Mouse (Mus musculus): Measurements from ENCODE around the gene Atp5l. TPM values are rescaled to one million over a fixed set of nuclear protein-coding genes. Genes with fewer than 3 reads are reported as not detected.
"Not testable (repeated sequence)": the region's sequence is repeated elsewhere in the genome, so short reads cannot be mapped to it uniquely, and the experiment has no call there.

Gene Atp5l
- total RNA-seq (2014; fragmentation: Nextera tagmentation) (68.9 and 73.1 TPM in 2 replicates), total RNA-seq (2017) (130 and 149 TPM in 2 replicates), polyA plus RNA-seq (2012) (32.8 and 41.5 TPM in 2 replicates)

- peak; percentile 72 for DNase-seq (ENCODE audit: low spot score)
- H3K27me3 ChIP-seq (ENCODE audit: insufficient read depth, low read length) = no peaks in the 10 kb centered on the region
- no peaks in the 10 kb centered on the region for H3K9me3 ChIP-seq (replicated peaks)
- ATAC-seq (ENCODE audit: extremely low read depth, insufficient number of reproducible peaks, low FRiP score, poor library complexity, severe bottlenecking) = peak; percentile 55; the same call in 1 of the 2 replicates
- peak within 1 kb of the TSS; percentile 99 for H3K4me3 ChIP-seq (ENCODE audit: low read depth, low read length)
- peaks cover 30% of the 10 kb centered on the region for H3K36me3 ChIP-seq (replicated peaks)
- peaks cover 20% of the 10 kb centered on the region; the same call in 1 of the 2 replicates for H3K4me1 ChIP-seq (ENCODE audit: insufficient read depth, low read depth, low read length)
- TF ChIP-seq CTCF (IDR thresholded peaks at IDR 0.05; ENCODE audit: low read depth, low read length) = no peak
- TF ChIP-seq GATA1 (IDR thresholded peaks at IDR 0.05; ENCODE audit: borderline replicate concordance, low read length) = no peak
- no peak for TF ChIP-seq GATA2 (IDR thresholded peaks at IDR 0.05; ENCODE audit: borderline replicate concordance, low read depth, low read length)
- TF ChIP-seq POLR2AphosphoS5 (IDR thresholded peaks at IDR 0.05; ENCODE audit: insufficient replicate concordance, low read depth, low read length) = no peak
- TF ChIP-seq TAL1 (conservative IDR thresholded peaks at IDR 0.05; ENCODE audit: low read depth, low read length) = no peak
Observed at GRCm38 (mm10) chr9:44920374-44921122, at the start of gene Atp5l. TSS of gene Atp5l (minus strand) at chr9:44920742.

- Histone ChIP-seq H3K36me3 (replicated peaks) (no peaks in the 10 kb centered on the region), H3K4me1 (ENCODE audit: insufficient read depth, low read depth, low read length) (peaks cover 13% of the 10 kb centered on the region), H3K4me3 (ENCODE audit: low read depth, low read length) (no peak overlapping the region), H3K27me3 (ENCODE audit: insufficient read depth, low read length) (peaks cover 24% of the 10 kb centered on the region), H3K9me3 (replicated peaks) (no peaks in the 10 kb centered on the region)
- ATAC-seq (ENCODE audit: extremely low read depth, insufficient number of reproducible peaks, low FRiP score, poor library complexity, severe bottlenecking) (no peak), DNase-seq (ENCODE audit: low spot score) (no peak)
- TF ChIP-seq GATA2 (IDR thresholded peaks at IDR 0.05; ENCODE audit: borderline replicate concordance, low read depth, low read length) (no peak), CTCF (IDR thresholded peaks at IDR 0.05; ENCODE audit: low read depth, low read length) (no peak), POLR2AphosphoS5 (IDR thresholded peaks at IDR 0.05; ENCODE audit: insufficient replicate concordance, low read depth, low read length) (no peak), GATA1 (IDR thresholded peaks at IDR 0.05; ENCODE audit: borderline replicate concordance, low read length) (no peak), TAL1 (conservative IDR thresholded peaks at IDR 0.05; ENCODE audit: low read depth, low read length) (no peak)
Observed at GRCm38 (mm10) chr9:44969450-44969849, 48.9 kb upstream of the Atp5l start.

DNA sequence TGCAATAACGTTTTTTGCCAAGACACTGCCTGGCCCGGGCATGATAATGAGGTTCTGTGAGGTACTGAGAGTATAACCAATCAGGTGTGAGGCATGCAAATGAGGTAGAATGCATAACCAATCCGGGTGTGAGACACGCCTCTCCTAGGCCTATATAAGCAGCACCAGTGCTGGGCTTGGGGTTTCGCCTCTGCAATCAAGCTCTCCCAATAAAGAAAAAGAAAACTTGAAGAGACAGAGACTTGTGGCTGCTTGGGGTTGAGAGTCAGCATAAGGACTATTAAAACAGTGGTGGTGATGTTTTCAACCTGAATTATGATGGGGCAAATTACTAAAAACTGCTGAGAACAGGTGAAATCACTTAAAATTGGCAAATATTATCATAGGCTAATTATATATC is 47.2 kb upstream of the Atp5l start:
- not testable (repeated sequence) for H3K4me3 ChIP-seq (ENCODE audit: low read depth, low read length); DNase-seq (ENCODE audit: low spot score); H3K36me3 ChIP-seq (replicated peaks); H3K9me3 ChIP-seq (replicated peaks); H3K27me3 ChIP-seq (ENCODE audit: insufficient read depth, low read length); ATAC-seq (ENCODE audit: extremely low read depth, insufficient number of reproducible peaks, low FRiP score, poor library complexity, severe bottlenecking)
- peaks cover 21% of the 10 kb centered on the region for H3K4me1 ChIP-seq (ENCODE audit: insufficient read depth, low read depth, low read length)

DNA sequence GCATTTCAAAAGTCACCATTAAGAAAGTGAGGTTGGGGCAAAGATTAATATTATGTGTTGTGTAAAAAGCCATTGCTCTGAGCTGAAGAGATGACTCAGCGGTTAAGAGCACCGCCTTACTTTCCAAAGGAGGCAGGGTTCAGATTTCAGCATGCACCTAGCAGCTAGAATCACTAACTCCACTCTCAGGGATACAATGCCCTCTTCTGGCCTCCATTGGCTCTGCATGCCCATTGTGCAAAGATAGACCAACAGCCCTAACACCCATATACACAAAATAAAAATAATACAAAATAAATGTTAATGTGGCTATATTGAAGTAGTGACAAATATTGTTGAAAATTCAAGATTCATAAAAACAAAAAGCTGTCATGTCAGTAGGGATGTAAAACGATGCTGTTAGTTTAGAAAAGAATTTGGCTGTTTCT is 46.3 kb upstream of the Atp5l start:
- no peak; the same call in 1 of the 2 replicates for TF ChIP-seq POLR2AphosphoS5 (IDR thresholded peaks at IDR 0.05; ENCODE audit: insufficient replicate concordance, low read depth, low read length)
- peak; percentile 57 for TF ChIP-seq CTCF (IDR thresholded peaks at IDR 0.05; ENCODE audit: low read depth, low read length)
- ATAC-seq (ENCODE audit: extremely low read depth, insufficient number of reproducible peaks, low FRiP score, poor library complexity, severe bottlenecking) (peak; percentile 69), DNase-seq (ENCODE audit: low spot score) (peak; percentile 54)
- peaks cover 17% of the 10 kb centered on the region for H3K36me3 ChIP-seq (replicated peaks)
- H3K9me3 ChIP-seq (replicated peaks) = no peaks in the 10 kb centered on the region
- H3K4me1 ChIP-seq (ENCODE audit: insufficient read depth, low read depth, low read length) = peaks cover 21% of the 10 kb centered on the region
- H3K27me3 ChIP-seq (ENCODE audit: insufficient read depth, low read length) = peaks cover 7% of the 10 kb centered on the region
- no peak overlapping the region for H3K4me3 ChIP-seq (ENCODE audit: low read depth, low read length)

DNA sequence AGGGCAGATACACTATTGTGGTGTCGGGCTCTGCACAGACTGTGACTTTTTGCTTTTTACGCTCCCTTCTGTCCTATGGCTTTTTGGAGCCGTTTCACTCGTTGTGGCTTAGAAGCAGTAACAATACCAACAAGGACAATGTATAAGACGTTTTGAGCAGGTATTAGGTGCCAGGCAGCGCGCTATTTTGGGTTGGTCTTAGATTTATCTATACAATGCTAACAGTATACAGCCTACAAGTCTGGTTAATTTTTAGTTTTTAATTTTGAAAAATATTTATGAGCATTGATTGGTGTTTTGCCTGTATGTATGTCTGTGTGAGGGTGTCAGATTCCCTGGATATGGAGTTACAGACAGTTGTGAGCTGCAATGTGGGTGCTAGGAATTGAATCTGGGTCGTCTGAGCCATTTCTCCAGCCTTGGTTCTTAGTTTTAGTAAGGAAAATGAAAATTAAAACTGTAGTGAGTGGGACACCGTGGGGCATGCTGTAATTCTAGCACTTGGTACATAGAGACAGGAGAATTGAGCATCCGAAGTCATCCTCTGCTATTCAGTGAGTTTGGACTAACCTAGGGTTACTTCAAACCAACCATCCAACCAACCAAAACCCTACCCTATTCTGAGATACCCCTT is 45.4 kb upstream of the Atp5l start:
- DNase-seq (ENCODE audit: low spot score) (no peak), ATAC-seq (ENCODE audit: extremely low read depth, insufficient number of reproducible peaks, low FRiP score, poor library complexity, severe bottlenecking) (no peak)
- Histone ChIP-seq H3K9me3 (replicated peaks) (no peaks in the 10 kb centered on the region), H3K36me3 (replicated peaks) (peaks cover 26% of the 10 kb centered on the region), H3K4me3 (ENCODE audit: low read depth, low read length) (peak overlapping the region; percentile 79), H3K4me1 (ENCODE audit: insufficient read depth, low read depth, low read length) (peaks cover 23% of the 10 kb centered on the region), H3K27me3 (ENCODE audit: insufficient read depth, low read length) (peaks cover 7% of the 10 kb centered on the region)
- TF ChIP-seq GATA2 (IDR thresholded peaks at IDR 0.05; ENCODE audit: borderline replicate concordance, low read depth, low read length) (no peak), GATA1 (IDR thresholded peaks at IDR 0.05; ENCODE audit: borderline replicate concordance, low read length) (no peak), CTCF (IDR thresholded peaks at IDR 0.05; ENCODE audit: low read depth, low read length) (no peak), TAL1 (conservative IDR thresholded peaks at IDR 0.05; ENCODE audit: low read depth, low read length) (no peak), POLR2AphosphoS5 (IDR thresholded peaks at IDR 0.05; ENCODE audit: insufficient replicate concordance, low read depth, low read length) (no peak)

- H3K4me3 ChIP-seq (ENCODE audit: low read depth, low read length) = peak within 1 kb of the TSS; percentile 79
- ATAC-seq (ENCODE audit: extremely low read depth, insufficient number of reproducible peaks, low FRiP score, poor library complexity, severe bottlenecking) (peak; percentile 81), DNase-seq (ENCODE audit: low spot score) (peak; percentile 85)
- H3K36me3 ChIP-seq (replicated peaks) = peaks cover 33% of the 10 kb centered on the region
- TF ChIP-seq GATA1 (IDR thresholded peaks at IDR 0.05; ENCODE audit: borderline replicate concordance, low read length) (no peak), TAL1 (conservative IDR thresholded peaks at IDR 0.05; ENCODE audit: low read depth, low read length) (no peak), CTCF (IDR thresholded peaks at IDR 0.05; ENCODE audit: low read depth, low read length) (no peak)
- H3K9me3 ChIP-seq (replicated peaks) = no peaks in the 10 kb centered on the region
- peaks cover 3% of the 10 kb centered on the region; the same call in 1 of the 2 replicates for H3K27me3 ChIP-seq (ENCODE audit: insufficient read depth, low read length)
- H3K4me1 ChIP-seq (ENCODE audit: insufficient read depth, low read depth, low read length) = peaks cover 25% of the 10 kb centered on the region
Observed at GRCm38 (mm10) chr9:44965126-44965832, 44.7 kb upstream of the Atp5l start, which contains the start of gene Ube4a. TSS of gene Ube4a (minus strand) at chr9:44965600.
